Mouse (Mus musculus): ENCODE data around the gene Ntm. TPM values are rescaled to one million over a fixed set of nuclear protein-coding genes. Genes with fewer than 3 reads are reported as not detected.

Ntm gene
- total and polyA plus RNA-seq, 3 experiments, result not detected

GRCm38 (mm10) chr9:29576051-29576533 is 386.8 kb downstream of the Ntm start:
- Histone ChIP-seq H3K4me3 (ENCODE audit: control insufficient read depth in 1 of 2, insufficient read depth in 1 of 2, low read depth in 2 of 2, low read length in 2 of 2) (no peak overlapping the region), H3K36me3 (ENCODE audit: control insufficient read depth in 1 of 2, insufficient read depth in 2 of 2, low read length in 2 of 2) (no peaks in the 10 kb centered on the region), H3K79me2 (ENCODE audit: control insufficient read depth, insufficient read depth, low read length, poor library complexity) (no peaks in the 10 kb centered on the region), H3K9me3 (replicated peaks; ENCODE audit: insufficient read depth, low read length) (no peaks in the 10 kb centered on the region), H3K27ac (ENCODE audit: control insufficient read depth, low read depth, low read length) (no peak overlapping the region), H3K27me3 (ENCODE audit: control insufficient read depth in 1 of 2, insufficient read depth in 2 of 2, low read length in 2 of 2) (no peaks in the 10 kb centered on the region), H3K9ac (ENCODE audit: control insufficient read depth, low read depth, low read length, poor library complexity, severe bottlenecking) (no peak overlapping the region), H3K4me1 (ENCODE audit: control insufficient read depth in 1 of 2, insufficient read depth in 2 of 2, low read length in 2 of 2) (no peaks in the 10 kb centered on the region)
- no peak for TF ChIP-seq GATA1 (IDR thresholded peaks at IDR 0.05; ENCODE audit: low read depth, low read length)
- TF ChIP-seq CTCF (IDR thresholded peaks at IDR 0.05 in 2 of 3, conservative IDR thresholded peaks at IDR 0.05 in 1 of 3; ENCODE audit: control insufficient read depth in 1 of 3, insufficient read depth in 1 of 3, low read depth in 2 of 3, low read length in 3 of 3, poor library complexity in 1 of 3, severe bottlenecking in 1 of 3), result no peak
- TF ChIP-seq ETS1 (IDR thresholded peaks at IDR 0.05; ENCODE audit: low read depth, low read length), result no peak
- no peak for TF ChIP-seq MAZ (IDR thresholded peaks at IDR 0.05; ENCODE audit: low read depth, low read length)
- no peak for TF ChIP-seq CHD1 (IDR thresholded peaks at IDR 0.05; ENCODE audit: low read depth, low read length)
- no peak for TF ChIP-seq MEF2A (IDR thresholded peaks at IDR 0.05; ENCODE audit: extremely low read depth, insufficient replicate concordance, low read depth, low read length, poor library complexity, severe bottlenecking)
- no peak for TF ChIP-seq NELFE (IDR thresholded peaks at IDR 0.05; ENCODE audit: low read depth, low read length)
- TF ChIP-seq SMC3 (IDR thresholded peaks at IDR 0.05; ENCODE audit: low read depth, low read length), result no peak
- no peak for TF ChIP-seq TCF12 (IDR thresholded peaks at IDR 0.05; ENCODE audit: low read depth, low read length)
- TF ChIP-seq USF2 (IDR thresholded peaks at IDR 0.05; ENCODE audit: borderline replicate concordance in 1 of 2, insufficient read depth in 1 of 2, low read depth in 1 of 2, low read length in 2 of 2), result no peak
- no peak for TF ChIP-seq HCFC1 (IDR thresholded peaks at IDR 0.05; ENCODE audit: low read depth, low read length)
- no peak for TF ChIP-seq USF1 (IDR thresholded peaks at IDR 0.05; ENCODE audit: low read depth, low read length)
- TF ChIP-seq E2F4 (IDR thresholded peaks at IDR 0.05; ENCODE audit: borderline replicate concordance, low read depth, low read length), result no peak
- no peak for TF ChIP-seq POLR2A (IDR thresholded peaks at IDR 0.05; ENCODE audit: control insufficient read depth in 1 of 2, insufficient read depth in 1 of 2, low read depth in 1 of 2, low read length in 2 of 2, poor library complexity in 1 of 2)
- DNase-seq (ENCODE audit: low read depth, low spot score), result no peak

GRCm38 (mm10) chr9:29574548-29574947 is 388.4 kb downstream of the Ntm start:
- Histone ChIP-seq H3K79me2 (ENCODE audit: control insufficient read depth, insufficient read depth, low read length, poor library complexity) (no peaks in the 10 kb centered on the region), H3K27me3 (ENCODE audit: control insufficient read depth in 1 of 2, insufficient read depth in 2 of 2, low read length in 2 of 2) (no peaks in the 10 kb centered on the region), H3K36me3 (ENCODE audit: control insufficient read depth in 1 of 2, insufficient read depth in 2 of 2, low read length in 2 of 2) (no peaks in the 10 kb centered on the region), H3K27ac (ENCODE audit: control insufficient read depth, low read depth, low read length) (no peak overlapping the region), H3K4me3 (ENCODE audit: control insufficient read depth in 1 of 2, insufficient read depth in 1 of 2, low read depth in 2 of 2, low read length in 2 of 2) (no peak overlapping the region), H3K4me1 (ENCODE audit: control insufficient read depth in 1 of 2, insufficient read depth in 2 of 2, low read length in 2 of 2) (no peaks in the 10 kb centered on the region), H3K9ac (ENCODE audit: control insufficient read depth, low read depth, low read length, poor library complexity, severe bottlenecking) (no peak overlapping the region), H3K9me3 (replicated peaks; ENCODE audit: insufficient read depth, low read length) (no peaks in the 10 kb centered on the region)
- no peak for TF ChIP-seq GABPA (IDR thresholded peaks at IDR 0.05; ENCODE audit: low read depth, low read length)
- TF ChIP-seq NELFE (IDR thresholded peaks at IDR 0.05; ENCODE audit: low read depth, low read length), result no peak
- no peak for TF ChIP-seq CTCF (IDR thresholded peaks at IDR 0.05 in 2 of 3, conservative IDR thresholded peaks at IDR 0.05 in 1 of 3; ENCODE audit: control insufficient read depth in 1 of 3, insufficient read depth in 1 of 3, low read depth in 2 of 3, low read length in 3 of 3, poor library complexity in 1 of 3, severe bottlenecking in 1 of 3)
- no peak for TF ChIP-seq USF1 (IDR thresholded peaks at IDR 0.05; ENCODE audit: low read depth, low read length)
- no peak for TF ChIP-seq ELF1 (IDR thresholded peaks at IDR 0.05; ENCODE audit: low read depth, low read length)
- TF ChIP-seq NRF1 (IDR thresholded peaks at IDR 0.05; ENCODE audit: insufficient read depth, low read depth, low read length, poor library complexity, severe bottlenecking), result no peak
- no peak for TF ChIP-seq ZMIZ1 (IDR thresholded peaks at IDR 0.05; ENCODE audit: low read depth, low read length)
- no peak for TF ChIP-seq USF2 (IDR thresholded peaks at IDR 0.05; ENCODE audit: borderline replicate concordance in 1 of 2, insufficient read depth in 1 of 2, low read depth in 1 of 2, low read length in 2 of 2)
- TF ChIP-seq ZC3H11A (IDR thresholded peaks at IDR 0.05; ENCODE audit: low read depth, low read length), result no peak
- DNase-seq (ENCODE audit: low read depth, low spot score), result no peak

Data from MEL (cell line).